Mouse (Mus musculus): ENCODE results near the gene Zbtb43.

- TF ChIP-seq EP300 (IDR thresholded peaks at IDR 0.05; ENCODE audit: insufficient read depth, low read depth, low read length): no peak
- no peak for TF ChIP-seq CTCF (IDR thresholded peaks at IDR 0.05)
- TF ChIP-seq POLR2A (IDR thresholded peaks at IDR 0.05; ENCODE audit: insufficient read depth, low read depth, low read length): no peak
These were observed 47.5 kb upstream of the Zbtb43 start for GRCm38 (mm10) chr2:33515856-33516255.

All from heart, adult 2 months (tissue).